Mouse (Mus musculus): ENCODE results near the gene Rps6kb1.

Rps6kb1 gene

GRCm38 (mm10) chr11:86581250-86581753 is 36.7 kb upstream of the Rps6kb1 start:
- peak; percentile 54 to 90 for DNase-seq (ENCODE audit: inconsistent age in 2 of 2, low spot score in 1 of 2)

- peak in 1 of 2 experiments; percentile 72 for DNase-seq (ENCODE audit: inconsistent age in 2 of 2, low spot score in 1 of 2)
Observed at GRCm38 (mm10) chr11:86580319-86581113, 35.9 kb upstream of the Rps6kb1 start.

- DNase-seq (ENCODE audit: inconsistent age in 2 of 2, low spot score in 1 of 2): peak in 1 of 2 experiments; percentile 70
Observed at GRCm38 (mm10) chr11:86579731-86580318, 35.2 kb upstream of the Rps6kb1 start.

GRCm38 (mm10) chr11:86578809-86579730 is 34.5 kb upstream of the Rps6kb1 start:
- DNase-seq (ENCODE audit: inconsistent age in 2 of 2, low spot score in 1 of 2): peak; percentile 64 to 88

- DNase-seq (ENCODE audit: inconsistent age in 2 of 2, low spot score in 1 of 2): peak in 1 of 2 experiments; percentile 55
Observed at GRCm38 (mm10) chr11:86578106-86578808, 33.7 kb upstream of the Rps6kb1 start.

GRCm38 (mm10) chr11:86577231-86577630 is 32.6 kb upstream of the Rps6kb1 start:
- peak; percentile 46 to 79 for DNase-seq (ENCODE audit: inconsistent age in 2 of 2, low spot score in 1 of 2)

- no peak for DNase-seq (ENCODE audit: inconsistent age in 2 of 2, low spot score in 1 of 2)
Observed at GRCm38 (mm10) chr11:86575632-86576378, 31.2 kb upstream of the Rps6kb1 start.

- DNase-seq (ENCODE audit: inconsistent age in 2 of 2, low spot score in 1 of 2): no peak
Observed at GRCm38 (mm10) chr11:86574408-86574807, 29.8 kb upstream of the Rps6kb1 start.

- DNase-seq (ENCODE audit: inconsistent age in 2 of 2, low spot score in 1 of 2): no peak
Observed at GRCm38 (mm10) chr11:86573646-86574231, 29.1 kb upstream of the Rps6kb1 start.

- DNase-seq (ENCODE audit: inconsistent age in 2 of 2, low spot score in 1 of 2): no peak
Observed at GRCm38 (mm10) chr11:86572623-86573022, 28.0 kb upstream of the Rps6kb1 start.

GRCm38 (mm10) chr11:86571871-86572270 is 27.3 kb upstream of the Rps6kb1 start:
- no peak for DNase-seq (ENCODE audit: inconsistent age in 2 of 2, low spot score in 1 of 2)

- DNase-seq (ENCODE audit: inconsistent age in 2 of 2, low spot score in 1 of 2): no peak
Observed at GRCm38 (mm10) chr11:86571047-86571855, 26.6 kb upstream of the Rps6kb1 start.

- DNase-seq (ENCODE audit: inconsistent age in 2 of 2, low spot score in 1 of 2): peak; percentile 67 to 88
Observed at GRCm38 (mm10) chr11:86570261-86570746, 25.7 kb upstream of the Rps6kb1 start.

GRCm38 (mm10) chr11:86568425-86568824 is 23.8 kb upstream of the Rps6kb1 start:
- DNase-seq (ENCODE audit: inconsistent age in 2 of 2, low spot score in 1 of 2): peak in 1 of 2 experiments; percentile 77

- DNase-seq (ENCODE audit: inconsistent age in 2 of 2, low spot score in 1 of 2): no peak
Observed at GRCm38 (mm10) chr11:86558258-86558657, 13.7 kb upstream of the Rps6kb1 start.

- no peak for DNase-seq (ENCODE audit: inconsistent age in 2 of 2, low spot score in 1 of 2)
Observed at GRCm38 (mm10) chr11:86553525-86553924, 8.9 kb upstream of the Rps6kb1 start.

GRCm38 (mm10) chr11:86547412-86547811 is 2.8 kb upstream of the Rps6kb1 start:
- no peak for DNase-seq (ENCODE audit: inconsistent age in 2 of 2, low spot score in 1 of 2)

GRCm38 (mm10) chr11:86545556-86545955 is 951 bp upstream of the Rps6kb1 start:
- DNase-seq (ENCODE audit: inconsistent age in 2 of 2, low spot score in 1 of 2): no peak

Measured in adrenal gland, adult (tissue).